Mouse (Mus musculus): ENCODE measurements around the gene Tacc2.

GRCm38 (mm10) chr7:130716341-130716740, 139.1 kb downstream of the Tacc2 start:
- TF ChIP-seq POLR2A (IDR thresholded peaks at IDR 0.05; ENCODE audit: insufficient read depth, low read depth, low read length) (no peak), CTCF (IDR thresholded peaks at IDR 0.05; ENCODE audit: insufficient read depth, low read depth, low read length) (no peak)
